Mouse (Mus musculus) olfactory bulb, adult 2 months (tissue): ENCODE data around the gene Iqcf1.

Experiments used
- CTCF ChIP-seq: fragments of 200-500 bp; IDR thresholded peaks from 2 replicates; pipeline ENCODE4 v1.5.1; 2012; ENCODE audit warnings: low read depth, mild to moderate bottlenecking, low read length, moderate library complexity; ENCODE audit not compliant: insufficient read depth
- POLR2A ChIP-seq: fragments of 200-500 bp; IDR thresholded peaks from 2 replicates; pipeline ENCODE4 v1.6.1; 2012; ENCODE audit warnings: mild to moderate bottlenecking, low read depth, low read length, moderate library complexity; ENCODE audit not compliant: insufficient read depth

DNA sequence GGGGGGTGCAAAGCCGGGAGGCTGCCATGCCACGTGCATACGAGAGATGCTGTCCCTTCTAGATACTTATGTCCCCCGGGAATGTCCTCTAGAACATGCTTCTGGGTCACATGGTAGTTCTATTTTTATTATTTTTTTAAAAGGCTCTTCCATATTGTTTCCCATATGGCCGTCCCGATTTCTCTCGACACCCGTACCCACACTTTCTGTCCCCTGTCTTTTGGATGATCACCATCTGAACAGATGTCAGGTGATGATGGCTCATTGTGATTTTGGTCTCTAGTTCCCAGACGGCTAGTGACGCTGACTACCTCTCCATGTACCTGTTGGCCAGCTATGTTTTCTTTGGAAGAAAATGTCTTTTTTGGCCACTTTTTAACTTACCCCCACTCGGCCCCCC lies 35.2 kb downstream of the Iqcf1 start:
- TF ChIP-seq POLR2A (no peak), CTCF (no peak)
